Mouse (Mus musculus): ENCODE results near the gene Cfap73.
A peak's percentile ranks its signal among the peaks of the same experiment; 100 is the strongest.

Cfap73 gene

GRCm38 (mm10) chr5:120647361-120647760, 13.3 kb upstream of the Cfap73 start:
- DNase-seq = peak; percentile 38

- DNase-seq = no peak
These were observed 11.8 kb upstream of the Cfap73 start for GRCm38 (mm10) chr5:120645851-120646250.

GRCm38 (mm10) chr5:120644227-120644626, 10.2 kb upstream of the Cfap73 start:
- DNase-seq = no peak

GRCm38 (mm10) chr5:120643365-120644085, 9.5 kb upstream of the Cfap73 start:
- no peak for DNase-seq

GRCm38 (mm10) chr5:120640094-120640493, 6.1 kb upstream of the Cfap73 start:
- DNase-seq = no peak

GRCm38 (mm10) chr5:120635633-120636032, 1.6 kb upstream of the Cfap73 start:
- DNase-seq = no peak

- DNase-seq = no peak
These were observed 825 bp upstream of the Cfap73 start for GRCm38 (mm10) chr5:120634860-120635259.

- no peak for DNase-seq
These were observed 2.1 kb downstream of the Cfap73 start for GRCm38 (mm10) chr5:120631892-120632291.

GRCm38 (mm10) chr5:120631128-120631527, 2.9 kb downstream of the Cfap73 start:
- DNase-seq = peak; percentile 71

- DNase-seq = no peak
These were observed 5.4 kb downstream of the Cfap73 start for GRCm38 (mm10) chr5:120628624-120629023.

GRCm38 (mm10) chr5:120627515-120628300, 6.3 kb downstream of the Cfap73 start:
- no peak for DNase-seq

- peak; percentile 36 for DNase-seq
These were observed 7.6 kb downstream of the Cfap73 start for GRCm38 (mm10) chr5:120626399-120626798.

- DNase-seq = no peak
These were observed 9.6 kb downstream of the Cfap73 start for GRCm38 (mm10) chr5:120624427-120624826.

- DNase-seq = peak; percentile 62
These were observed 11.7 kb downstream of the Cfap73 start for GRCm38 (mm10) chr5:120622198-120622851.

GRCm38 (mm10) chr5:120621846-120622197, 12.2 kb downstream of the Cfap73 start:
- DNase-seq = no peak

GRCm38 (mm10) chr5:120621078-120621765, 12.8 kb downstream of the Cfap73 start:
- DNase-seq = peak; percentile 90

- DNase-seq = peak; percentile 97
These were observed 13.5 kb downstream of the Cfap73 start for GRCm38 (mm10) chr5:120620375-120621077.

- DNase-seq = peak; percentile 87
These were observed 14.8 kb downstream of the Cfap73 start for GRCm38 (mm10) chr5:120619201-120619600.

GRCm38 (mm10) chr5:120618778-120619177, 15.3 kb downstream of the Cfap73 start:
- DNase-seq = no peak

GRCm38 (mm10) chr5:120615903-120616302, 18.1 kb downstream of the Cfap73 start:
- DNase-seq = peak; percentile 53

- peak; percentile 100 for DNase-seq
These were observed 21.0 kb downstream of the Cfap73 start for GRCm38 (mm10) chr5:120612822-120613604.

GRCm38 (mm10) chr5:120612442-120612821, 21.6 kb downstream of the Cfap73 start, which contains the start of the genes Rita1 and Ddx54:
Gene Rita1 (minus strand): TSS chr5:120612589.
Gene Ddx54 (plus strand): TSS chr5:120612739.
- DNase-seq = peak; percentile 99
